Mouse (Mus musculus) lung, embryonic 16.5 days (tissue): ENCODE measurements around the gene Tex26. TPM values are rescaled to one million over a fixed set of nuclear protein-coding genes. Genes with fewer than 3 reads are reported as not detected.

ENCODE experiments used
- ATAC-seq: fragments of 200-750 bp; cut with Nextera tagmentation; 2 replicates; pipeline ENCODE4 v1.8.0; 2017; ENCODE audit warnings: low read depth, mild to moderate bottlenecking, moderate library complexity
- H3K27ac ChIP-seq: fragments of 300-500 bp; sonication (generic); 2 replicates; pipeline ENCODE4 v1.5.1; 2014; ENCODE audit warnings: mild to moderate bottlenecking, control low read depth, low read length
- H3K27me3 ChIP-seq: fragments of 300-500 bp; sonication (generic); 2 replicates; pipeline ENCODE4 v1.6.1; 2014; ENCODE audit warnings: low read depth, low read length, mixed read lengths; ENCODE audit not compliant: control insufficient read depth, insufficient read depth
- H3K36me3 ChIP-seq: fragments of 300-500 bp; sonication (generic); 2 replicates; pipeline ENCODE4 v1.6.1; 2014; ENCODE audit warnings: low read length; ENCODE audit not compliant: control insufficient read depth, insufficient read depth
- H3K4me1 ChIP-seq: fragments of 300-500 bp; sonication (generic); replicated peaks from 2 replicates; pipeline ENCODE4 v1.6.1; 2014; ENCODE audit warnings: low read length, mixed read lengths; ENCODE audit not compliant: control insufficient read depth, insufficient read depth
- H3K4me2 ChIP-seq: fragments of 300-500 bp; sonication (generic); 2 replicates; pipeline ENCODE4 v1.6.1; 2014; ENCODE audit warnings: low read depth, low read length, control low read depth
- H3K4me3 ChIP-seq: fragments of 300-500 bp; sonication (generic); 2 replicates; pipeline ENCODE4 v1.5.1; 2014; ENCODE audit warnings: mild to moderate bottlenecking, low read length, control low read depth
- H3K9ac ChIP-seq: fragments of 300-500 bp; sonication (generic); 2 replicates; pipeline ENCODE4 v1.6.1; 2014; ENCODE audit warnings: low read length, control low read depth
- H3K9me3 ChIP-seq: fragments of 300-500 bp; sonication (generic); 2 replicates; pipeline ENCODE4 v1.6.1; 2016; ENCODE audit warnings: low read length; ENCODE audit not compliant: control insufficient read depth
- WGBS: fragments of 180-500 bp; shearing (Covaris S2); extraction: QIAGEN DNeasy Blood & Tissue Kit; methylation state at CpG from one replicate; pipeline ENCODE4 v1.1.7; 2014; 5-methylcytosine and 5-hydroxymethylcytosine counted together
- polyA plus RNA-seq: library from polyadenylated mRNA; unstranded; fragments of >200 nt; fragmentation: Nextera tagmentation; extraction: Ambion mirVana; gene quantifications from 2 replicates; pipeline ENCODE4 v1.2.1, GENCODE M21; 2015

The Tex26 gene
- polyA plus RNA-seq, 1 experiment from 2014 or later: 1.9 TPM

DNA sequence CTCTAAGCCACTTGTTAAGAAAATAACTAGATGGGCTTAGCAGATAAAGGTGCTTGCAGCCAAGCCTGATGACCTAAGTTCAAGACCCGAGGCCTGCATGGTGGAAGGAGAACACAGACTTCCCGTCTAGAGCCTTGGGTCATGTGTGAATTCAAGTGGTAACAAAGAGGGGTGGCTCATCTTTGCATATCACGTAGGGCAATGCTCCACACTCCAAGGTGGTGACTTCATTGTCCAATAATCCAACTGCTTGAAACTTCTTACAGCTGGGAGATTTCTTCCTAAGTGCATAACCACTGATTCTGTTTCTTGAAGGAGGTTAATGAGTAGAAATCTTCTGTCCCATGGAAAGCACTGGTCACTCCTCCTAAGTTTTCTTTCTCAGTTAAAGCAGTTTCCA lies 22.6 kb downstream of the Tex26 start:
- ATAC-seq: no peak
- Histone ChIP-seq H3K4me3 (no peak overlapping the region), H3K9ac (no peak overlapping the region), H3K36me3 (no peaks in the 10 kb centered on the region), H3K4me2 (no peak overlapping the region), H3K4me1 (0 out of 2 replicates have a peak, but pooled peaks cover 4% of the 10 kb centered on the region), H3K27me3 (no peaks in the 10 kb centered on the region), H3K27ac (no peak overlapping the region), H3K9me3 (no peaks in the 10 kb centered on the region)
- WGBS: 63% methylated on average over 3 of the region's 3 CpGs

DNA sequence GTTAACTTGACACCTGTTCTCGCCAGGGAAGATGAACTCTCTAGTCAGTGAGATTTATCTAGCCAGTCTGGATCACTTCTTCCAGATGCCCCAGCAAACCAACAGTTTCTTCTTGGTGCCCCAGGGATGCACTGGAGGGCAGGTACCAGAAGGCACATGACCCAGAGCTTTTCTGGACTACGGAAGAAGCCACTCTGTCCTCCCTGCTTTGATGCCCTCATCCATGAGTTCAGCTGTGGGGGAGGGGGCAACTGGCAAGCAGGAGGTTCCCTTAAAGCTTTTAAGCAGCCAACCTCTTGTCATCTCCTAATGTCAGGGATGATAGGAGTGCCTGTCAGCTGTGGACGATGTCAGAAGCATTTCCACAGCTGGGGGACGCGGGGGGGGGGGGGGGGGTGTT lies 25.8 kb downstream of the Tex26 start:
- Histone ChIP-seq H3K9ac (no peak overlapping the region), H3K4me3 (no peak overlapping the region), H3K27ac (no peak overlapping the region), H3K9me3 (no peaks in the 10 kb centered on the region), H3K27me3 (no peaks in the 10 kb centered on the region), H3K4me1 (0 out of 2 replicates have a peak, but pooled peaks cover 4% of the 10 kb centered on the region), H3K36me3 (no peaks in the 10 kb centered on the region), H3K4me2 (no peak overlapping the region)
- no peak for ATAC-seq
- 21% methylated on average over 5 of the region's 5 CpGs for WGBS

DNA sequence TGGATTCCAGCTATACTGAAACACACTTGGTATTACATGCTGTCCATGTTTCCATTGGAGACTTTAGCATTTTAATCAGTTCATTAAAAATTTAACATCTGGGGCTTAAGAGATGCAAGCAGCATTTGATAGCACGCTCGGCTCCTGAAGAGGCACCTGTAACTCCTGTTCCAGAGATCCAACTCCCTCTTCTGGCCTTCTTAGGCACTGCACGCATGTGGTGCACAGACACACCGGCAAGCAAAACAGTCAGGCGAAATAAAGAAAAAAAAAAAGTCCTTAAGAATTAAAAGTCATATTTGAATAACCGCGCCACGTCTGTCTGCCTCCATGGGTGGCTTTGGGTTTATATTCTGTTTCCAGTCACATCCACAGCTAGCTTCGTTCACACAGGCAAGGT lies 34.7 kb downstream of the Tex26 start:
- Histone ChIP-seq H3K36me3 (no peaks in the 10 kb centered on the region), H3K27me3 (no peaks in the 10 kb centered on the region), H3K4me2 (no peak overlapping the region), H3K27ac (no peak overlapping the region), H3K4me1 (no peaks in the 10 kb centered on the region), H3K9ac (no peak overlapping the region), H3K9me3 (no peaks in the 10 kb centered on the region), H3K4me3 (no peak overlapping the region)
- ATAC-seq: no peak
- WGBS: 96% methylated on average over 9 of the region's 9 CpGs

DNA sequence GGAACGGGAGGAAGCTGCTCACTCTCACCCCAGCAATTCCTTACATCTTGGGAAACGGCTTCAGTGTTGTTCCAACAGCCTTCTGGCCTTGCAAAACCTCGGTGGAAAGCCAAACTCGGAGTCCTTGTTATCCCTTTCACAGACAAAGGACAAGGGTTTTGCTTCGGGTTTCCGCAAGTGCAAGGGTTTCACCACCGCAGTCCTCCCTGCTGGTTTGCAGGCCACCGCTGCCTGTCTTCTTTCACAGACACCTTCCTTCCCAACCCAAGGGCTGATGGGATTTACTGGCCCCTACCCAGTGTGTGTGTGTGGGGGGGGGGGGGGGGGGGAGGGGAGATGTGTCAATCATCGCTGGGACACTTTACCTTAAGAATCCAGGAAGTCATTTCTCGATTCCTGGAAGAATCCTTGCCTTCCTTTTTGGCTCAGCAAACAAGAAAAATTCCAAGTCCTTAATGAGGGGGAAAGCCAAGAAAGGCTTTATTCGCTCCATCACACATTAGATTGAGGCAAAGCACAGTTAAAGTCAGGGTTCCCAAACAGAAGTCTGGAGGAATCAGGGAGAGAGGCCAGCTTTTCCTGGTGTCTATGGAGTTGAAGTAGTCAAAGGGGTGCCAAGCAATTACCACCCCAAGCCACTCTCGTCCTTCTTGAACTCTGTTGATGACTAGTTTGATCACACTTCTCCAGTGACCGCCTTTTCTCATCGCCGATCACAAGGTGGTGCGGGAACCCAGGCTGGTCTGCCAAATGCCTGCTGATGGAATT lies 35.4 kb downstream of the Tex26 start:
- Histone ChIP-seq H3K4me2 (no peak overlapping the region), H3K4me3 (no peak overlapping the region), H3K27ac (no peak overlapping the region), H3K27me3 (no peaks in the 10 kb centered on the region), H3K9ac (no peak overlapping the region), H3K4me1 (no peaks in the 10 kb centered on the region), H3K36me3 (no peaks in the 10 kb centered on the region), H3K9me3 (no peaks in the 10 kb centered on the region)
- no peak for ATAC-seq
- WGBS: 84% methylated on average over 16 of the region's 16 CpGs

DNA sequence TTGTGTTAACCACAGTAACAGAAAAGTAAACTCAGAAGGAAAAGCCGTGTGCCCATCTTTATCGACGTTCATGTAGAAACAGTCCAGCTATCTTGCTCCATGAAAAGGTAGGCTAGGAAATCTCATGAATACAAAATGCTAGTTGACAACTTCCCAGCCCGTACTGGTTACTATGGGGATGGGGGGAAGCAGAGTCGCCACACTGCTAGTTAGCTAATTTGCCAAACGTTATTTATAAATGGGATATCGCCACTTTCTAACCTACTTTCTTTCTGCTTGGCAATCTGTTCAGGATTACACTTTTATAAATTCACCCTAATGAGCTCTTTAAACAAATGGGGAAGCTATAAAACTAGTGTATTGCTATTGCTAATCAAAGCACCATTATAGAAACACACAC lies 42.5 kb downstream of the Tex26 start:
- no peaks in the 10 kb centered on the region for H3K36me3 ChIP-seq
- H3K27ac ChIP-seq: no peak overlapping the region
- H3K27me3 ChIP-seq: no peaks in the 10 kb centered on the region
- no peak overlapping the region for H3K4me3 ChIP-seq
- H3K9me3 ChIP-seq: no peaks in the 10 kb centered on the region
- WGBS: 90% methylated on average over 7 of the region's 7 CpGs
- ATAC-seq: no peak
- no peak overlapping the region for H3K4me2 ChIP-seq
- no peaks in the 10 kb centered on the region for H3K4me1 ChIP-seq
- H3K9ac ChIP-seq: no peak overlapping the region

DNA sequence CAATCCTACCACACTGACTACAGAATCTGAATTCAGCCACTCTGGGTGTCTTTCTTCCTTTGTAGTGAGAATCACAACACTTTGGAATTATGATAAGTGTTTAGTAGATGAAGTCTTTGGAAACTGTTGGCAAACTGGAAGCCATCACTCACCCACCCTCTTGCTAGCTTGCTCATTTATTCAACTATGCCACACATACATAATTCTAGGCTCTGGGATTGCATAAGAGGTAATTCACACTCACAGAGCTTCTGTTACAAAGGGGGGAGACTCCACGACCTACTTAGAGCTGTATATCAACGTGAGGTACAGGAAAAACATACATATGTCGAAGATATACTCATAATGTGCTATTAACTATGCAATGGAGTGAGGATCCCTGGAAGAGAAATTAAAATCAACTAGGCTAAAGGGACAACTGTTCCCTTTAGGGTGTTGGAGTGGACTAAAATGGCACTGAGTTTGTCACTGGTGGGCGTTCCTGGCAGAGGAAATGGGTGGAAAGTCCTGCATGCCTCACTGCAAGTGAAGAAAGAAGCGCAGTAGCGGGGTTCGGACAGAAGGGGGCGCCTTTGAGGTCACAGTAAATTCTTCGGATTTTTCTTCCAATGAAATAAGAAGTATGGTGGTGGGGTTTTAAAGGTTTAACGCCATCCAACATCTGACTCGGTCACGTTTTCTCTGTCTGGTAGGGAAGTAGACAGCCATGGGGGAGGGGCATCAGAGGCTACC lies 44.0 kb downstream of the Tex26 start:
- 64% methylated on average over 12 of the region's 12 CpGs for WGBS
- Histone ChIP-seq H3K9ac (no peak overlapping the region), H3K4me1 (no peaks in the 10 kb centered on the region), H3K27me3 (no peaks in the 10 kb centered on the region), H3K4me2 (no peak overlapping the region), H3K36me3 (no peaks in the 10 kb centered on the region), H3K27ac (no peak overlapping the region), H3K4me3 (no peak overlapping the region), H3K9me3 (no peaks in the 10 kb centered on the region)
- ATAC-seq: no peak

DNA sequence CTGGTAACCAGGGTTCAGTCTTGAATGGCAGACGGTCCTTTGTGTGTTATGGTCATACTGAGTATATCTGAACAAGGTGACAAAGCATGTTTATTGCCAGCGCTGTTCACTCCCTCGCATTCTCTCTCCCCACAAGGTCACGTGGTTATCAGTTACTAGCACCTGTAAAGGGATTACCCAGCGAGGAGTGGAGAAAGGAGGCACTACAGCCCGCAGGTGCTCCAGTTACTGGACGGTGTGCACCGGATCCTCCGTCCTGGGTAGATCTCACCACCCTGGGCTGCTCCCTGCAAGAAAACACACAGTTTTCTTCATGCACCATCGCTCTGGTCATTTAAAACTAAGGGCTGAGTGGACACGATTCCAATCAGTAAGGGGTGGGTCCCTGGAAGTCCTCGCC lies 44.8 kb downstream of the Tex26 start:
- no peak for ATAC-seq

DNA sequence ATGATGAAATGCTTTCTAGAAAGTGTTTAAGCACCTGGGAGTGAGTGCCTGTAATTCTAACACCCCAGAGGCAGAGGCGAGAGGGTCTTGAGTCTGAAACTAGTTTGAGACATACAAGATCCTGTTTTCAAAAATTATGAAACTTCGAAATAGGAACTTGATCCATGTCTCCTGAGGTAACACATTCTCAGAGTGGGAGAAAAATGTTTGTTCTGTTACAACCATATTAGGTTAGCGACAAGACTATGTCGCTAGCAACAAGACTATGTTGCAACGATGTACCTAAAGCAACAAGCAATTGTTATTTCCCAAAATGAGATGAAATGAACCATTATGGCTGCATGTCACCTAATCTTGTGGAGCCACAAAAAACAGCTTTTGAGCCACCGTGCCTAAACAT lies 46.0 kb downstream of the Tex26 start:
- Histone ChIP-seq H3K9me3 (no peaks in the 10 kb centered on the region), H3K4me1 (no peaks in the 10 kb centered on the region), H3K4me2 (no peak overlapping the region), H3K4me3 (no peak overlapping the region), H3K27me3 (no peaks in the 10 kb centered on the region), H3K27ac (no peak overlapping the region), H3K9ac (no peak overlapping the region), H3K36me3 (no peaks in the 10 kb centered on the region)
- ATAC-seq: no peak
- 84% methylated on average over 6 of the region's 6 CpGs for WGBS

More for the DNA sequence above, 44.8 kb downstream of the Tex26 start:
- Histone ChIP-seq H3K9ac (no peak overlapping the region), H3K4me2 (no peak overlapping the region), H3K27me3 (no peaks in the 10 kb centered on the region), H3K9me3 (no peaks in the 10 kb centered on the region), H3K27ac (no peak overlapping the region), H3K4me3 (no peak overlapping the region), H3K36me3 (no peaks in the 10 kb centered on the region), H3K4me1 (no peaks in the 10 kb centered on the region)
- 59% methylated on average over 12 of the region's 12 CpGs for WGBS

DNA sequence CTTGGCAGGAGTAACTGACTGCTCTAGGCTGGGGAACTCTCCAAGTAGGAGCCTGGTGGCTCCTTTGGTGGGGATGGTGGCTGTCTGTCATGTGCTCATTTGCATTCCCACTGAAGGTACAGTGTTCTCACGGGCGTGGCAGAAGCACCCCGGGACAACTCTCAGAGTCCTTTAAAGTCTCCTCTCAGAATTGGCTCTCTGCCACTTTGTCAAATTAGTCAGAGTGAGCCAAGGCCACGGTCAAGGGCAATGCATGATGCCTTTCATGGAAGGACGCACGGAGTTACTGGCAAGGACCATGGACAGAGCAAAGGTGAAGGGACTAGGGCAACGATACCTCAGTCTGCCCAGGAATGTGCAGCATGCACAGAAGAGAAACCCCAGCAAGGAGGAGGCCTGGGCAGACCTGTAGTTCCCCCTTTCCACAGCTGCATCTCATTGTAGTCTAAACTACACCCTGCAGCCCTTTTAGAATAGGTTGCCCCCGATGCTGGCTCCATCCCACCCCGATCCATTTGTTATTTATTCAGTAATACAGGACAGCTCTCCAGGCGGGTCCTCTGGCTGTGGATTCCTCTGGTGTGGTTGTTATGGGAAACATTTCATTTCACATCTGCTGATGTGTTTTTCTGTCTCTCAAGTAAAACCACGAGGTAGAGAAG lies 49.0 kb downstream of the Tex26 start:
- no peaks in the 10 kb centered on the region for H3K9me3 ChIP-seq
- ATAC-seq: no peak; the same call in 1 of the 2 replicates
- 32% methylated on average over 11 of the region's 11 CpGs for WGBS
- no peak overlapping the region for H3K9ac ChIP-seq
- H3K4me3 ChIP-seq: no peak overlapping the region
- H3K27ac ChIP-seq: no peak overlapping the region
- H3K4me1 ChIP-seq: no peaks in the 10 kb centered on the region
- H3K4me2 ChIP-seq: no peak overlapping the region
- no peaks in the 10 kb centered on the region for H3K27me3 ChIP-seq
- H3K36me3 ChIP-seq: no peaks in the 10 kb centered on the region
